Mouse (Mus musculus) hindbrain, embryonic 14.5 days (tissue): ENCODE data around the gene Trim26. TPM values are rescaled to one million over a fixed set of nuclear protein-coding genes. Genes with fewer than 3 reads are reported as not detected.

Experiments
- ATAC-seq: fragments of 200-750 bp; cut with Nextera tagmentation; 2 replicates; pipeline ENCODE4 v1.8.0; 2017; ENCODE audit warnings: moderate number of reproducible peaks, mild to moderate bottlenecking, moderate TSS enrichment, moderate library complexity; ENCODE audit not compliant: low FRiP score
- DNase-seq: peaks from one replicate; pipeline ENCODE4 v3.0.0-alpha.2; 2015; ENCODE audit warnings: low spot score
- H3K27ac ChIP-seq: fragments of 300-500 bp; sonication (generic); 2 replicates; pipeline ENCODE4 v1.5.1; 2014; ENCODE audit warnings: mild to moderate bottlenecking, moderate library complexity
- H3K27me3 ChIP-seq: fragments of 300-500 bp; sonication (generic); 2 replicates; pipeline ENCODE4 v1.6.1; 2014; ENCODE audit warnings: mild to moderate bottlenecking, low read length, mixed read lengths; ENCODE audit not compliant: control insufficient read depth, insufficient read depth
- H3K36me3 ChIP-seq: fragments of 300-500 bp; sonication (generic); replicated peaks from 2 replicates; pipeline ENCODE4 v1.6.1; 2014; ENCODE audit not compliant: control insufficient read depth, insufficient read depth
- H3K4me1 ChIP-seq: fragments of 300-500 bp; sonication (generic); replicated peaks from 2 replicates; pipeline ENCODE4 v1.6.1; 2014; ENCODE audit warnings: antibody characterized with exemption, low read length, mixed read lengths; ENCODE audit not compliant: control insufficient read depth, insufficient read depth
- H3K4me2 ChIP-seq: fragments of 300-500 bp; sonication (generic); replicated peaks from 2 replicates; pipeline ENCODE4 v1.6.1; 2014; ENCODE audit warnings: mild to moderate bottlenecking, moderate library complexity
- H3K4me3 ChIP-seq: fragments of 300-500 bp; sonication (generic); replicated peaks from 2 replicates; pipeline ENCODE4 v1.5.1; 2014; ENCODE audit warnings: mild to moderate bottlenecking, low read length
- H3K9ac ChIP-seq: fragments of 300-500 bp; sonication (generic); 2 replicates; pipeline ENCODE4 v1.6.1; 2014
- H3K9me3 ChIP-seq: fragments of 300-500 bp; sonication (generic); 2 replicates; pipeline ENCODE4 v1.6.1; 2016; ENCODE audit warnings: low read length; ENCODE audit not compliant: control insufficient read depth
- WGBS: fragments of 180-500 bp; shearing (Covaris S2); extraction: QIAGEN DNeasy Blood & Tissue Kit; methylation state at CpG from one replicate; pipeline ENCODE4 v1.1.7; 2014; 5-methylcytosine and 5-hydroxymethylcytosine counted together
- polyA plus RNA-seq: library from polyadenylated mRNA; unstranded; fragments of >200 nt; fragmentation: Nextera tagmentation; extraction: Ambion mirVana; gene quantifications from 2 replicates; pipeline ENCODE4 v1.2.1, GENCODE M21; 2014

Trim26 gene
- polyA plus RNA-seq, 1 experiment from 2014 or later, result 39.8 TPM

DNA sequence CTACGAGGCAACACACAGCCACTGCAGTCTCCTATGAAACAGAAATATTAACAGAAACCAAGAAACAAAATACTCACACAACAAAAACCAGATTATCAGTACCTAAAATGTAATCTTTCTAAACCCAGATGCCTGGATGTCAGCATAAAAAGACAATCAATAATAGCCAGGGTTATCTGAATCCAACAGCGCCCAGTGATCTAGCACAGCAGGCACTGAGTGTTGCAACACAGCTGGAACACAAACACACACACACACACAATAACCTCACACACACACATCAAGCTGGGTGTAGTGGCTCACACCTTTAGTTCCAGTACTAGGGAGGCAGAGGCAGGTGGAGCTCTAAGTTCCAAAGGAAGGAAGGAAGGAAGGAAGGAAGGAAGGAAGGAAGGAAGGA is 8.4 kb upstream of the Trim26 start:
- H3K9me3 ChIP-seq, result no peaks in the 10 kb centered on the region
- 87% methylated on average over 2 of the region's 2 CpGs for WGBS

DNA sequence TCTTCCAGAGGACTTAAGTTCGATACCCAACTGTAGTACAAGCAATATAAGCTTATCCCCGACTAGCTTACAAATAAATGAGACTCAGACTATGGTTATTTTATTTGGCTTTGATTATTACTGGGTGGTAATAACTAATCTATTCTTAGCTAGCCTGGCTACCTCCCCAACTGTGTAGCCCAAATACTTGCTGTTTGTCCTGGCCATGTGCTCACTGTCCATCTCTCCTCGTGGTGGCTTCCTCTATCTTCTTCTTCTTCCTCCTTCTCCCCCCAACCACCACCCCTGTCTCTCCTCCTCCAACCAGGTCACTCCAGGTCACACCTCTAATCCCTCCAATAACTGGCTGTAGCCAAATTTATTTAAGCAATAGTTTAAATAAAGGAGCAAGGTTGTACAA is 6.5 kb upstream of the Trim26 start:
- no peaks in the 10 kb centered on the region for H3K4me1 ChIP-seq
- H3K4me3 ChIP-seq, result no peak overlapping the region
- no peak overlapping the region for H3K27ac ChIP-seq
- no peak overlapping the region for H3K9ac ChIP-seq
- DNase-seq, result no peak
- 91% methylated on average over 3 of the region's 3 CpGs for WGBS
- no peaks in the 10 kb centered on the region for H3K36me3 ChIP-seq
- H3K9me3 ChIP-seq, result no peaks in the 10 kb centered on the region
- no peaks in the 10 kb centered on the region for H3K27me3 ChIP-seq
- ATAC-seq, result no peak
- no peak overlapping the region for H3K4me2 ChIP-seq

More for the DNA sequence above, 8.4 kb upstream of the Trim26 start:
- Histone ChIP-seq H3K4me1 (no peaks in the 10 kb centered on the region), H3K27me3 (no peaks in the 10 kb centered on the region), H3K36me3 (no peaks in the 10 kb centered on the region), H3K4me2 (no peak overlapping the region), H3K27ac (no peak overlapping the region), H3K4me3 (no peak overlapping the region), H3K9ac (no peak overlapping the region)
- DNase-seq, result no peak
- ATAC-seq, result no peak

DNA sequence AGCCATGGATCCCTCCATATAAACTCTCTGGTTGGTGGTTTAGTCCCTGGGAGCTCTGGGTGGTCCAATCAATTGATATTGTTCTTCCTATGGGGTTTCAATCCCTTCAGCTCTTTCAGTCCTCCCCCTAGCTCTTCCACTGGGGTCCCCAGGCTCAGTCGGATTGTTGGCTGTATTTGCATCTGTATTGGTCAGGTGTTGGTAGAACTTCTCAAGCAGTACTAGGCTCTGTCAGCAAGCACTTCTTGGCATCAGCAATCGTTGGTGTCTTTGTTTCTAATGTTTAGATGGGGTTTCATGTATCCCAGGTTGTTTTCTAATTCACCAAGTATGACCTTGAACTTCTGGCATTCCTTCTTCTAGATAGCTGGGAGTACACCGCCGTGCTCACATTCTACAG is 4.2 kb upstream of the Trim26 start:
- Histone ChIP-seq H3K36me3 (no peaks in the 10 kb centered on the region), H3K4me2 (no peak overlapping the region), H3K27me3 (no peaks in the 10 kb centered on the region), H3K4me1 (peaks cover 11% of the 10 kb centered on the region), H3K9ac (no peak overlapping the region), H3K9me3 (no peaks in the 10 kb centered on the region), H3K4me3 (no peak overlapping the region), H3K27ac (no peak overlapping the region)
- DNase-seq, result no peak
- ATAC-seq, result no peak
- 54% methylated on average over 4 of the region's 4 CpGs for WGBS

DNA sequence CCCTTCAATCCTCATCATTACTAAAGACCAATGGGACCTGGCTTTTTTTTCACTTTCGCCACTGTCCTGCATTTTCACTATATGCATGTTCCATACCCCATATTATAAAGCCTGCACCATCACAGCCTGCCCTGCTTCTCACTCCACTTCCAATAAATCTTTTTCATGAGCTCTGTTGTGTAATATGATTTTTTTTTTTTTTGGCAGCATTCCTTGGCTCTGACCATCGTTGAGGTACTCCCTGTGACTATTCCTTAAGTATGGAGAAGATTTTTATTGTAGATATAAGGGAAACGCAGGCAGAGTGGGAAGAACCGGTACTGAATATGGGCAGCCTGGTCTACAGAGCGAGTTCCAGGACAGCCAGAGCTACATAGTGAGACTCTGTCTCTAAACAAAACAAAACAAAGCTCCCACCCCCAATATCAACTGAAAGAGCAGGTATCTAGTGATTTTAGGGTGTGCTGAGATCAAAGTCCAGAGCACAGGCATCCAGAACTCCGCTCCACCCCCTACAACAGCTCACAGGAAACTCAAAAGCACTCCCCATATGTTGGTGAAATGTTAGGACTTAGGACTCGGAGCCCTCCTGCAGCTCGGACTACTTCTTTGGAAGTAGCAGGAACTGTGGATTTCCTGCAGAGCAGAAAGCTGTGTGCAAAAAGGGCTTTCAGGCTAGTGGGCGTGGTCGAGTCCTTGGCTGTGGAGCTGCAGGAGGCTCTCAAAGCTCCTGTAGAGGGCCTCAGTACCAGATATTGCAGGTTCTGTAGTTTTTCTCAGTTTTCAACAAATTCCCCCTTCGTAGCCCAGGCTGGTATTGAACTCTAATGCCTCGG is 1.1 kb upstream of the Trim26 start:
- H3K4me1 ChIP-seq, result peaks cover 20% of the 10 kb centered on the region
- DNase-seq (peak; percentile 64), ATAC-seq (0 out of 2 replicates have a peak, but pooled peaks have one; percentile 3)
- peak overlapping the region; percentile 70 for H3K4me2 ChIP-seq
- no peaks in the 10 kb centered on the region for H3K27me3 ChIP-seq
- H3K36me3 ChIP-seq, result no peaks in the 10 kb centered on the region
- H3K4me3 ChIP-seq, result peak overlapping the region; percentile 70; the same call in 1 of the 2 replicates
- H3K27ac ChIP-seq, result peak overlapping the region; percentile 86; the same call in 1 of the 2 replicates
- WGBS, result 40% methylated on average over 12 of the region's 12 CpGs
- no peaks in the 10 kb centered on the region for H3K9me3 ChIP-seq
- H3K9ac ChIP-seq, result peak overlapping the region; percentile 76; the same call in 1 of the 2 replicates

DNA sequence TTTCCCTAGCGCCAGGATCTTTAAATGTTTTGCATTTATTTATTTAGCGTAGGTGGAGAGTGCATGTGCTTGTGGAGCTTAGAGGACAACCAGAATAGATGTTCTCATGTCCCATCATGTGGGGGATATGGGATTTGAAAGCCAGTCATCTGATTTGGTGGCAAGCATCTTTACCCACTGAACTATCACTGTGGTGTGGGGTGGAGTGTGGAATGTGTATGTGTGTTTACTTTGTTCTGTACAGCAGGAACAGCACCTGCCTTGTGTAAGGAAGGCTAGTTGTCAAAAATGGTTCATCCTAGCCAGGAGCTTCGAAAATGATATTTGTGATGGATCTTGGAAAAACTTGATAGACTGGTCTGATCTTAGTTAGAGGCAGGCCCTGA is 514 bp upstream of the Trim26 start:
- Histone ChIP-seq H3K4me2 (peak overlapping the region; percentile 70), H3K9me3 (no peaks in the 10 kb centered on the region), H3K27ac (peak overlapping the region; percentile 86), H3K4me3 (peak overlapping the region; percentile 70), H3K36me3 (no peaks in the 10 kb centered on the region), H3K27me3 (no peaks in the 10 kb centered on the region), H3K4me1 (peaks cover 20% of the 10 kb centered on the region), H3K9ac (peak overlapping the region; percentile 76)
- WGBS, result 13% methylated on average over 3 of the region's 3 CpGs
- no peak for DNase-seq
- peak; percentile 11; the same call in 1 of the 2 replicates for ATAC-seq

DNA sequence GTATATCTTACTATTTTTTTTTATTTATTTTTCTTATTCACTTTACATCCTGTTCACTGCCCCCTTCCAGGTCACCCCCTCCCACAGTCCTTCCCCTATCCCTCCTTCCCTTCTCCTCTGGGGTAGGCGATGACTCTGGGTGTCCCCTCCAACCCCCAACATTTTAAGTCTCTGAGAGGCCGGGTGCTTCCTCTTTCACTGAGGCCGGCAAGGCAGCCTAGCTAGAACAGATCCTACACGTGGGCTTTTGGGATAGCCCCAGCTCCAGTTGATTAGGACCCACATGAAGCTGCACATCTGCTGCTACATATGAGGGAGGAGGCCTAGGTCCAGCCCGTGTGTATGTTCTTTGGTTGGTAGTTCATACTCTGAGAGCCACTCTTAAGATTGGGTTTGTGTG is 2.1 kb downstream of the Trim26 start:
- Histone ChIP-seq H3K4me3 (no peak overlapping the region), H3K27me3 (no peaks in the 10 kb centered on the region), H3K9ac (no peak overlapping the region), H3K4me1 (peaks cover 20% of the 10 kb centered on the region), H3K4me2 (no peak overlapping the region), H3K9me3 (no peaks in the 10 kb centered on the region), H3K27ac (no peak overlapping the region), H3K36me3 (no peaks in the 10 kb centered on the region; the same call in 1 of the 2 replicates)
- ATAC-seq (no peak), DNase-seq (no peak)
- whole genome bisulfite sequencing, result 86% methylated on average over 5 of the region's 5 CpGs

DNA sequence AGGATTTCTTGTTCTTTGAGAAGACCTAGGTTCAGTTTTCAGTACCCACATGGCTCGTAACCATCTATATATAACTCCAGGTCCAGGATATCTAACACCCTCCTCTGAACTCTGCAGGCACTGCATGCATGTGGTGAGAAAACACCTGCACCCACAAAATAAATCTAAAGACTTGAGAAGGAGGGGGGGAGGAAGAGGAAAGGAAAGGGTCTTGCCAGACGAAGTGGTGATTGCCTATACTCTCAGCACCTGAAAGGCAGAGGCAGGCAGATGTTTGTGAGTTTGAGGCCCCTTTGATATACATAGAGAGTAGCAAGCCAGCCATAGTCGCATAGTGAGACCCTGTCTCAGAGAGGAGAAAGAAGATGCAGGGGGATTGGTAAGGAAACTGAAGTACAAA is 3.0 kb downstream of the Trim26 start:
- ATAC-seq, result no peak
- H3K9me3 ChIP-seq, result no peaks in the 10 kb centered on the region
- H3K27ac ChIP-seq, result no peak overlapping the region
- no peak for DNase-seq
- H3K4me3 ChIP-seq, result no peak overlapping the region
- H3K27me3 ChIP-seq, result no peaks in the 10 kb centered on the region
- H3K36me3 ChIP-seq, result no peaks in the 10 kb centered on the region; the same call in 1 of the 2 replicates
- H3K4me1 ChIP-seq, result peaks cover 20% of the 10 kb centered on the region
- H3K4me2 ChIP-seq, result no peak overlapping the region
- whole genome bisulfite sequencing, result 87% methylated on average over 3 of the region's 3 CpGs
- no peak overlapping the region for H3K9ac ChIP-seq

DNA sequence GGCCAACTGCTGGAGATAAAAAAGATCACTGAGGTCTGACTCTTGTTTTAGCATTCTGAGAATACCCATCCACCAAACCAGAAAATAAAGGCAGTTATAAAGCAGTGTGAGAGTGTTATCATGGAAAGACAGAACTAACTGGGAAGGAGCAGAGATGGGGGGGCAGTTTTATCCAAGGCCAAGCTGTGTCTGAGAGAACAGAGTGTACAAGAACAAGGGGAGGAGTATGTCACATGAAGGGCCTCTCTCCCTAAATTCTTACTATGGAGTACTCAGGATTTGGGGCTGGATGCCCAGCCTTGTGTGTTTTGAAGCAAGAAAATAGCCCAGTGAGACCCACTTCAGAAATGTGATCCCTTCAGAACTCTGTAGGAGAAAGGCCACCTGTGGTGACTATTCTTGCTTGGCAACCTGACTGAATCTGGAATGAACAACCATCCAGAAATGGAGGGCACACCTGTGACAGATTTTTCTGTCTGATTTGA is 4.1 kb downstream of the Trim26 start:
- Histone ChIP-seq H3K9me3 (no peaks in the 10 kb centered on the region), H3K4me1 (peaks cover 17% of the 10 kb centered on the region), H3K27me3 (no peaks in the 10 kb centered on the region), H3K4me2 (no peak overlapping the region), H3K27ac (no peak overlapping the region), H3K9ac (no peak overlapping the region), H3K36me3 (no peaks in the 10 kb centered on the region; the same call in 1 of the 2 replicates), H3K4me3 (no peak overlapping the region)
- DNase-seq, result no peak
- ATAC-seq, result no peak

DNA sequence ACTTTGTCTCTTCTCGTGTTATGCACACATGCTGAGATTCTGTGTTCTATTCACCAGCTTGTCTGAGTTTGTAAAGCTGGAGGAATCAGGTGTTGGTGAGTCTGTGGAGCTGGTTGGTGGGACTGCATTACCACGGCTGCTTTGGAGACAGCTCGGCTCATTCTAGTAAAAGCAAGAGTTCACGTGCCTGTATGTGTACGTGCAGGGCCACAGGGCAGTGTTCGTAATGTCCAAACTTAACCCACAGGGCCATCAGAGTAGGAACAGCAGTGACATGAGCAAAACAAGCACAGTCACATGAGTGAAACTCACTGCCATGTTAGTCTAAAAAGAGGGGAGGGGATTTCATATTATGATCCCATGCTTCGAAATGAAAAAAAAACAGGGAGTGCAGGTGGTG is 6.8 kb downstream of the Trim26 start:
- ATAC-seq (no peak), DNase-seq (no peak)
- 83% methylated on average over 7 of the region's 7 CpGs for WGBS
- H3K36me3 ChIP-seq, result peaks cover 11% of the 10 kb centered on the region
- no peaks in the 10 kb centered on the region for H3K9me3 ChIP-seq
- no peaks in the 10 kb centered on the region; the same call in 1 of the 2 replicates for H3K4me1 ChIP-seq
- H3K4me2 ChIP-seq, result no peak overlapping the region
- no peak overlapping the region for H3K27ac ChIP-seq
- H3K4me3 ChIP-seq, result no peak overlapping the region
- H3K9ac ChIP-seq, result no peak overlapping the region
- no peaks in the 10 kb centered on the region for H3K27me3 ChIP-seq
